Mouse (Mus musculus) ES-Bruce4 (cell line): ENCODE results near the gene 1700029H14Rik.

Experiments used
- CTCF ChIP-seq: IDR thresholded peaks from one replicate; pipeline ENCODE4 v1.8.1; 2011; ENCODE audit warnings: low read depth, low read length
- POLR2A ChIP-seq: IDR thresholded peaks from one replicate; pipeline ENCODE4 v1.8.1; 2011; ENCODE audit warnings: low read length; ENCODE audit not compliant: insufficient read depth

- TF ChIP-seq POLR2A (no peak), CTCF (no peak)
Observed at GRCm38 (mm10) chr8:13600204-13600603, 37.9 kb upstream of the 1700029H14Rik start.
